In the genomic region with DNA sequence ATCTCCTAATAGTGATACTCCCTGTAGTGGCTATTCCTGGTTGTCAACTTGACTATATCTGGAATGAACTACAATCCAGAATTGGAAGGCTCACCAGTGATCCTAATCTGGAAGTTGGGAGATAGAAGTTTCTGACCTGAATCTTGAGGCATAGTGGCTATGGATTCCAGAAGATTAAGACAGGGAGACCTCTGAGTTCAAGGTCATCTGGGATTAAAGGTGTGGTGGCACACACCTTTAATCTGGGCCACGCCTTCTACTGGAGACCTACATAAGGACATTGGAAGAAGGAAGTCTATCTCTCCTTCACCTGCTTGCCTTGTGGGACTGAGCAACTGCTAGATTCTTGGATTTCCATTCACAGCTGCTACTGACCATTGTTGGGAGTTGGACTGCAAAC, we compare ENCODE assay signal across 8 mouse cellular contexts. TPM values are rescaled to one million over a fixed set of nuclear protein-coding genes. Genes with fewer than 3 reads are reported as not detected.
DNase-seq lines count a peak whose midpoint lies in the region; ATAC-seq and TF ChIP-seq lines count a peak whose summit lies in the region.
"Not testable (repeated sequence)": the region's sequence is repeated elsewhere in the genome, so short reads cannot be mapped to it uniquely, and the experiment has no call there.

A gene (plus strand): TSS at position 301 of the 400 bp plus-strand sequence.

- intact Hi-C loops in gastrocnemius, postnatal 36 days (cut with DNase I) = not testable (repeated sequence)

- H3K9me3 ChIP-seq in embryonic facial prominence, embryonic 15.5 days (replicated peaks); limb, embryonic 14.5 days (ENCODE audit: control insufficient read depth, low read length); midbrain, embryonic 11.5 days (ENCODE audit: control insufficient read depth, low read length); stomach, postnatal 0 days (ENCODE audit: control insufficient read depth, low read length): not testable (repeated sequence)

- H3K4me2 ChIP-seq in embryonic facial prominence, embryonic 15.5 days (replicated peaks); limb, embryonic 14.5 days (replicated peaks; ENCODE audit: low read depth, low read length, severe bottlenecking); midbrain, embryonic 11.5 days; stomach, postnatal 0 days (replicated peaks; ENCODE audit: low read depth): not testable (repeated sequence)

- not testable (repeated sequence) for TF ChIP-seq EP300 in stomach, postnatal 0 days (optimal IDR thresholded peaks at IDR 0.05)

- 92% methylated on average over 1 of the region's 1 CpGs for WGBS in embryonic facial prominence, embryonic 15.5 days
- 80% methylated on average over 1 of the region's 1 CpGs for WGBS in limb, embryonic 14.5 days
- WGBS in midbrain, embryonic 11.5 days = 89% methylated on average over 1 of the region's 1 CpGs
- 96% methylated on average over 1 of the region's 1 CpGs for WGBS in stomach, postnatal 0 days

- H3K27me3 ChIP-seq in embryonic facial prominence, embryonic 15.5 days; limb, embryonic 14.5 days (ENCODE audit: control insufficient read depth, insufficient read depth, low read length); midbrain, embryonic 11.5 days (ENCODE audit: control insufficient read depth, insufficient read depth, low read length); stomach, postnatal 0 days (ENCODE audit: control insufficient read depth, insufficient read depth, low read length): not testable (repeated sequence)

- H3K27ac ChIP-seq in embryonic facial prominence, embryonic 15.5 days (replicated peaks); limb, embryonic 14.5 days (replicated peaks; ENCODE audit: low read depth, low read length); midbrain, embryonic 11.5 days (ENCODE audit: low read depth, low read length); stomach, postnatal 0 days (replicated peaks): not testable (repeated sequence)

- not testable (repeated sequence) for H3K4me3 ChIP-seq in embryonic facial prominence, embryonic 15.5 days (replicated peaks); limb, embryonic 14.5 days (replicated peaks; ENCODE audit: low read length); midbrain, embryonic 11.5 days (ENCODE audit: low read depth, low read length); stomach, postnatal 0 days (ENCODE audit: low read depth, low read length)

- H3K4me1 ChIP-seq in embryonic facial prominence, embryonic 15.5 days; limb, embryonic 14.5 days (ENCODE audit: control insufficient read depth, insufficient read depth, low read length); midbrain, embryonic 11.5 days (ENCODE audit: control insufficient read depth, insufficient read depth, low read length); stomach, postnatal 0 days (replicated peaks; ENCODE audit: control insufficient read depth, insufficient read depth): not testable (repeated sequence)

- not testable (repeated sequence) for TF ChIP-seq POLR2A in limb, embryonic 14.5 days (IDR thresholded peaks at IDR 0.05; ENCODE audit: borderline replicate concordance, extremely low read depth, insufficient read depth, insufficient read length)

- ATAC-seq in embryonic facial prominence, embryonic 15.5 days (ENCODE audit: insufficient number of reproducible peaks, low FRiP score, low TSS enrichment, low read depth); limb, embryonic 14.5 days (ENCODE audit: low FRiP score, low read depth); midbrain, embryonic 11.5 days (ENCODE audit: low FRiP score); stomach, postnatal 0 days (ENCODE audit: low FRiP score, low TSS enrichment): not testable (repeated sequence)

- not testable (repeated sequence) for DNase-seq in adrenal gland, adult 2 months; gastrocnemius, postnatal 36 days; heart, postnatal 4 days; layer of hippocampus, adult 18-20 months (ENCODE audit: low spot score in 2 of 2); limb, embryonic 14.5 days (ENCODE audit: low spot score); midbrain, embryonic 11.5 days (ENCODE audit: low spot score, missing footprints); stomach, postnatal 0 days (ENCODE audit: low spot score)

- TF ChIP-seq CTCF in stomach, postnatal 0 days (IDR thresholded peaks at IDR 0.05; ENCODE audit: low read depth) = not testable (repeated sequence)

- H3K9ac ChIP-seq in embryonic facial prominence, embryonic 15.5 days; limb, embryonic 14.5 days (ENCODE audit: low read depth, low read length, severe bottlenecking); midbrain, embryonic 11.5 days (ENCODE audit: low read length); stomach, postnatal 0 days (ENCODE audit: low read length): not testable (repeated sequence)

- H3K36me3 ChIP-seq in embryonic facial prominence, embryonic 15.5 days; limb, embryonic 14.5 days (ENCODE audit: control insufficient read depth, insufficient read depth, low read length); midbrain, embryonic 11.5 days (ENCODE audit: control insufficient read depth, insufficient read depth, low read length); stomach, postnatal 0 days (ENCODE audit: control insufficient read depth, insufficient read depth, low read length): not testable (repeated sequence)

RNA-seq across cellular contexts. Expression of the gene that starts here (rescaled TPM):
- 10 to 100 TPM; 70.3 to 100.0 TPM for total RNA-seq in adrenal gland, adult 2 months (2021)
- 2.5 and 3.8 TPM in 2 replicates for polyA plus RNA-seq in adrenal gland, adult 2 months (2012; rRNA removed)
- 32.4 and 35.6 TPM in 2 replicates for polyA plus RNA-seq in embryonic facial prominence, embryonic 15.5 days (2015; fragmentation: Nextera tagmentation; extraction: Ambion mirVana)
- 100 to 1,000 TPM; 156 to 177 TPM for total RNA-seq in gastrocnemius, postnatal 36 days (2021)
- 100 to 1,000 TPM; 105 to 108 TPM for total RNA-seq in heart, postnatal 4 days (2021)
- total RNA-seq in layer of hippocampus, adult 18-20 months (2021) = 100 to 1,000 TPM; 137 to 143 TPM
- polyA plus RNA-seq in limb, embryonic 14.5 days (2012; rRNA removed) = 14.7 and 15.4 TPM in 2 replicates
- 38.7 and 39.5 TPM in 2 replicates for polyA plus RNA-seq in limb, embryonic 14.5 days (2014; fragmentation: Nextera tagmentation; extraction: Ambion mirVana)
- 90.7 and 99.9 TPM in 2 replicates for polyA plus RNA-seq in midbrain, embryonic 11.5 days (2014; fragmentation: Nextera tagmentation; extraction: Ambion mirVana)
- 19.5 and 20.3 TPM in 2 replicates for polyA plus RNA-seq in stomach, postnatal 0 days (2015; fragmentation: Nextera tagmentation; extraction: Ambion mirVana)
